Mouse (Mus musculus): ENCODE measurements around the gene Meis3. TPM values are rescaled to one million over a fixed set of nuclear protein-coding genes. Genes with fewer than 3 reads are reported as not detected.

Meis3 gene
- 28.2 and 28.8 TPM in 2 replicates for polyA plus RNA-seq (2015; fragmentation: Nextera tagmentation; extraction: Ambion mirVana)

DNA sequence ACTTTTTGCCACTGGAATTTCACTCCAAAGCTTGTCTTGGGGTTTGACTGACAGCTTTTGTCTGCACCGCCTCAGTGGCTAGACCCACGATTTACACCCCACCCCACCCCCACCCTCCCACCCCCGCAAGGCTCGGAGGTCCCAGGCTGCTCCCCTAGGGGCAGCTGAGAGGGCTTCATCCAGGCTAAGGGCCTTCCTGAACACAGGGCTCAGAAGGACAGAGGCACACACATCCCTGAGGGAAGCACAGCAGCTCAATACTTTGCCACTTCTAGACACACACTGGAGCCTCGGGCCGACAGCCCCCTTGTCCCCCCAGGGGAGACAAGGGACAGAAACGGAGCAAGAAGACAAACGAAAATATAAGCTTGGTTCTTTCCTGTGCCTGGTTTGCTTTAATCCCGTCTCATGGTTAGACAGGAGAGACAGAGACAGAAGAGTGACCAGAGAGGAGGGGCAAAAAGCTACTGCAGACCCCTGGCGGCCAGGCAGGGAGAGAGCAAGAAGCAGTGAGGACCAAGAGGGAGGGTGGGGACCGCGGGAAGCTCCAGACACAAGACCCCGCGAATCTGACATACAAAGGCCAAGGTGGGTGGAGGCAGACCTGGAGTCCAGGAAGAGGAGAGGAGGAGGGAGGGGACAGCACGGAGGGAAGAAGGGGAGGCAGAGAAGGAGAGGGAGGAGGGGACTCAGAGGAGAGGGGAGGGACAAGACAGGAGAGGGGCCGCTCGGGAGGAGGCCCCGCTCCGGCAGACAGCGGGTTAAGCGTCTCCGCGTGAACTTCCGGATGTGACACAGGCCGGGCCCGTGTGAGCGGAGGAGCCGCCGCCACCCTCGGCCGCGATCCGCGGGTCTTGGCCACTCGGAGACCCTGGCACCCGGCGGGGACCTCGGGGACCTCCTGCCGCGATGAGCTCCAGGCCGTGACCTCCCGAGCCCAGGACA, at the start of gene Meis3:
Meis3 (plus strand) TSS at position 494 of the 945 bp plus-strand sequence.
- Histone ChIP-seq H3K36me3 (0 out of 2 replicates have a peak, but pooled peaks cover 6% of the 10 kb centered on the region), H3K27ac (0 out of 2 replicates have a peak within 1 kb of the TSS, but pooled peaks have one; percentile 26), H3K4me1 (peaks cover 15% of the 10 kb centered on the region; the same call in 1 of the 2 replicates), H3K4me3 (replicated peaks) (peak within 1 kb of the TSS; percentile 69), H3K4me2 (peak within 1 kb of the TSS; percentile 80), H3K9me3 (no peaks in the 10 kb centered on the region), H3K9ac (peak within 1 kb of the TSS; percentile 40), H3K27me3 (replicated peaks) (no peaks in the 10 kb centered on the region)
- under 1% methylated on average over 41 of the region's 42 CpGs for WGBS
- peak; percentile 79 for ATAC-seq (ENCODE audit: insufficient read depth, low FRiP score, low read depth)

DNA sequence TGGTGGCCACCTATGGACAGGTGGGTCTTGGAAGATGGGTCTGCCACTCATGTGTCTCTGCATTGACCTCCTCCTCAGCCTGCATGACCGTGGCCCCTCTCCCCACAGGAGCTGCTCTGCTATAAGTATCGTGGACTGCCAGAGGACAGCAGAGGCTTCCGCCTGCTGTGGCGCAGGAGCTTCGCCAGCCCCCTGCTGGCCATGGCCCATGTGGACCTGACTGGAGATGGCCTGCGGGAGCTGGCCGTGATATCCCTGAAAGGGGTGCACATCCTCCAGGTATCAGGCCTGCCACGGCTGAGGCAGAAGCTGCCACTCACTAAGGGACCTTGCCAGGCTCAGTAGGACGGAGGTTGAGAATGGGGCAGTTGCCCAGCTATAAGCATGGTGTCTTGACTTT, 49.1 kb upstream of the Meis3 start:
- WGBS: 78% methylated on average over 9 of the region's 9 CpGs
- H3K36me3 ChIP-seq: no peaks in the 10 kb centered on the region
- no peak for ATAC-seq (ENCODE audit: insufficient read depth, low FRiP score, low read depth)
- H3K4me2 ChIP-seq: no peak overlapping the region
- H3K27ac ChIP-seq: no peak overlapping the region
- H3K9me3 ChIP-seq: no peaks in the 10 kb centered on the region
- no peaks in the 10 kb centered on the region for H3K27me3 ChIP-seq (replicated peaks)
- H3K9ac ChIP-seq: no peak overlapping the region
- H3K4me1 ChIP-seq: peaks cover 12% of the 10 kb centered on the region; the same call in 1 of the 2 replicates
- no peak overlapping the region for H3K4me3 ChIP-seq (replicated peaks)

DNA sequence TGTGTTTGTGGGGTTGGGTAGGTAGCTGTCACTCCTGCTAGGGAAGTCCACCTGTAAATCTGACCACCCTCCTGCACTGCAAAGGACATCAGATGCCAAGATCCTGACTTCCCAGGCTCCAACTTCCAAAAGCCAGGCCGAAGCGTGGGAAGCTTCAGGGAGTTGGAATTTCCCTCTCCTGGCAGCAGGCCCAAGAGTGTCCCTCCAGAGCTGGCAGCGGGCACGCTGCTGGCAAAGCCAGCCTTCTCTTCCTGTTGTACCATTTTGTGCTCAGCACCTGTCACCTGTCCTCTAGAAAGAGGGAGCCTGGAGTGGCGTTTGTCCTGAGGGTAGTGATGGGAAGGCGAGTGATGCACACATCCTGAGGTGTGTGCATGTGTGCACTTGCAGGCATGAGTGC, 46.5 kb upstream of the Meis3 start:
- Histone ChIP-seq H3K4me2 (no peak overlapping the region), H3K27ac (no peak overlapping the region), H3K36me3 (no peaks in the 10 kb centered on the region), H3K9ac (no peak overlapping the region), H3K4me3 (replicated peaks) (no peak overlapping the region), H3K4me1 (peaks cover 24% of the 10 kb centered on the region; the same call in 1 of the 2 replicates), H3K27me3 (replicated peaks) (no peaks in the 10 kb centered on the region), H3K9me3 (no peaks in the 10 kb centered on the region)
- WGBS: 83% methylated on average over 6 of the region's 6 CpGs
- ATAC-seq (ENCODE audit: insufficient read depth, low FRiP score, low read depth): no peak

DNA sequence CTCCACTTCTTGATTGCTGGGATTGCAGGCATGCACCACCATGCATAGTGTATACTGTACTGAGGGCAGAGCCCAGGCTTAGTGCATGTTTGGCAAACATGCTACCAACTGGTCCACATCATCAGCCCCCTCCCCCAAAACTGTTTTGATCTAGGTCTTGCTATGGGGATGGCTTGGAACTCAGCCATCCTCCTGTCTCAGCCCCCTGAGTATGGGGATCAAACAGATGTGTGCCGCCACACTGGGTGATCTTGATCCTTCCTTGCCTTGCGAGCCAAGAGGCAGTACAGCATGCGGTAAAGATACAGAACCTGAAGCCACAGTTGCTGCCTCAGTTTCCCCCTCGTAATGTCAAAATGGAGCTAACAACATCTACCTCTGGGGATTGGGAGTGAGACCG, 46.0 kb upstream of the Meis3 start:
- Histone ChIP-seq H3K4me1 (peaks cover 24% of the 10 kb centered on the region; the same call in 1 of the 2 replicates), H3K4me2 (peak overlapping the region; percentile 69; the same call in 1 of the 2 replicates), H3K36me3 (no peaks in the 10 kb centered on the region), H3K4me3 (replicated peaks) (no peak overlapping the region), H3K27ac (no peak overlapping the region), H3K9ac (no peak overlapping the region), H3K9me3 (no peaks in the 10 kb centered on the region), H3K27me3 (replicated peaks) (no peaks in the 10 kb centered on the region)
- 62% methylated on average over 5 of the region's 5 CpGs for WGBS
- ATAC-seq (ENCODE audit: insufficient read depth, low FRiP score, low read depth): no peak

DNA sequence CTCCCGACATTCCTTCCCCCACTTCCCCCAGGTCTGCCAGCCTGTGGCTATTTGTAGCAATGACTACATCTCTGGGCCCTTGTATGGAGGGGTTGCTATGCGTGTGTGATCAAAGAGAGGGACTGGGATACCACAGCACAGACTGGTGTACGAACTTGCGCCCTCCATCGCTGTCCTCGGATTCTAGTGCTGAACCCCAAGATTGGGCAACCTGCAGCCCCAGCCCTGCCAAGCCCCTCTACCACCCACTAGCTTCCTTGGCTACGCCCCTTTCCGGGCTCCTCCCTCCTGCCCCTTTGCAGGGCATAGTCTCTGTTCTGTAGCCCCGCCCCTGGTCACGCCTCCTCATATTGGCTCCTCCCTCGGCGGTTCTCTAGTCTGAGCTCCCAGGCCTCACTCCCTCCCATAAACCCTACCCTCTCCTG, 45.5 kb upstream of the Meis3 start, which contains the start of gene Slc8a2:
Slc8a2 (plus strand) TSS at position 406 of the 425 bp plus-strand sequence.
- peak within 1 kb of the TSS; percentile 56 for H3K4me3 ChIP-seq (replicated peaks)
- no peaks in the 10 kb centered on the region for H3K27me3 ChIP-seq (replicated peaks)
- H3K36me3 ChIP-seq: no peaks in the 10 kb centered on the region
- H3K4me2 ChIP-seq: peak within 1 kb of the TSS; percentile 69
- WGBS: 1% methylated on average over 12 of the region's 12 CpGs
- H3K27ac ChIP-seq: peak within 1 kb of the TSS; percentile 75
- H3K4me1 ChIP-seq: peaks cover 24% of the 10 kb centered on the region; the same call in 1 of the 2 replicates
- H3K9ac ChIP-seq: peak within 1 kb of the TSS; percentile 43; the same call in 1 of the 2 replicates
- no peaks in the 10 kb centered on the region for H3K9me3 ChIP-seq
- ATAC-seq (ENCODE audit: insufficient read depth, low FRiP score, low read depth): peak; percentile 75

DNA sequence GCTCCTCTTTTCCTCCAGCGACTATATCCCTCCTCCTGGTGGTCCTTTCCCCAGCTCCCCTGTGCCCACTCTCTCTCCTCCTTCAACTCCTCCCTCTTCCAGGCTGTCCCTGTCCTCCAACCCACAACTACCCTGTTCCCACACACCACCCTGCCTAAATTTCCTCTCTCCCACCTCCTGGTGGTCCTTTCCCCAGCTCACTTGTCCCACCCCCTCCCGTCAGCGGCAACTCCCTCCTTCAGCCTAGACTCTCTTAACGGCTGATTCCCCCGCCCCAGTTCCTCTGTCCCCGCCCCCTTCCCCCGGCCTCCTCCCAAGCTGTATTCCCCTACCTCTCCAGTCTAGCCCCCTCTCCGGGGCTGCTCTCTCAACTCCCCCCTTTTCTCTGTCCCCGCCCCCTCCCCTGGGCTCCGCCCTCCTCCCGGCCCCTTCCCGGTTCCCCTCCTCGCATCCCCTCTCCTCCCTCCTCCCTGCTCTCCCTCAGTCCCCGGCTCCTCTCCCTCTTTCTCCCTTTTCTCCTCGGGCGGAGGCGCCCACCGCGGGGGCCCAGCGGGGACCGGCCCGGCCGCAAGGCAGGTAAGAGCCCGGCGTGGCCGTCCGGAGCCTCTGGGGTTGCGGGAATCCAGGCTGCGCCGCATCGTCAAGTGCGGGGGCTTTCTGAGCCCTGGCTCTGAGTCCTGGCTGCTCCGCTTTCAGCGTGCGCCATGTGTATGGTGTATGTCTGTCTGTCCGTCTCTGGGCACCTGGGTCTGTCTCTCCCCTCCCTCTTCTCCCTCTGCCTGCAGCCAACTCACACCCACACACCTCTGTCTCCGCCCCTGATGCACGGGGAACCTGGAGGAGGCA, 44.8 kb upstream of the Meis3 start:
- Histone ChIP-seq H3K9me3 (no peaks in the 10 kb centered on the region), H3K9ac (peak overlapping the region; percentile 43; the same call in 1 of the 2 replicates), H3K4me3 (replicated peaks) (peak overlapping the region; percentile 56), H3K27ac (peak overlapping the region; percentile 75), H3K4me1 (peaks cover 24% of the 10 kb centered on the region; the same call in 1 of the 2 replicates), H3K4me2 (peak overlapping the region; percentile 69), H3K27me3 (replicated peaks) (no peaks in the 10 kb centered on the region), H3K36me3 (no peaks in the 10 kb centered on the region)
- ATAC-seq (ENCODE audit: insufficient read depth, low FRiP score, low read depth): peak; percentile 83
- 1% methylated on average over 37 of the region's 38 CpGs for WGBS

DNA sequence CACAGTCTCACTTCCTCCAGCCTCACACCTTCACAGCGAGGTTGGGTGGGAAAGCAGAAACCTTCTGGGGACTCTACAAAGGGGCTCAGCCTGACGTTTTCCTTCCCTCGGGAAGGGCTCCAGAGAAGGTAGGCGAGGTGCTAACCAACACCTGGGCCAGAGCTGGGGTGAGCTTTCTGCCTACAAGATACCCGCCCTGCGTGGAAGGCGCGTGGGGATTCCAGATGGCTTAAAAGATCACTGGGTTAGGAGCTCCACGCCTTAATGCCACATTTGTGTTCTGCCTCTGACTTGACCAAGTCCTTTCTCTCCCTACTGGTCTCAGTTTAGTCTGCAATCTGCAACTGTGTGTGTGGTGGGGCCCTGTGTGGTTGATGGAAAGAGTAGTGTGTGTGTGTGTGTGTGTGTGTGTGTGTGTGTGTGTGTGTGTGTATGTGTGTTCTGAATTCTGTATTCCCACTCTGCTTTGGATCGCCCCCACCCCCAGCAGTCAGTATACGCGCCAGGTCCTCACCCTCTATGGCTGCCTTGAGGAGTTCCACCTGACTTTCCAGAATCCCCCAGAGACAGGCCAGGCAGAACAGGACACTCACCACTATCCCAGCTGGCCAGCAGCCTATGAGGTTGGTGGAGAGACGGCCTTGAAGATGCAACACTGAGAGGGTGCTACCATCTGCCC, 43.8 kb upstream of the Meis3 start:
- 18% methylated on average over 13 of the region's 13 CpGs for WGBS
- H3K4me2 ChIP-seq: peak overlapping the region; percentile 69
- no peaks in the 10 kb centered on the region for H3K9me3 ChIP-seq
- H3K4me3 ChIP-seq (replicated peaks): peak overlapping the region; percentile 56
- H3K36me3 ChIP-seq: no peaks in the 10 kb centered on the region
- H3K27me3 ChIP-seq (replicated peaks): no peaks in the 10 kb centered on the region
- ATAC-seq (ENCODE audit: insufficient read depth, low FRiP score, low read depth): no peak
- no peak overlapping the region for H3K9ac ChIP-seq
- H3K4me1 ChIP-seq: peaks cover 24% of the 10 kb centered on the region; the same call in 1 of the 2 replicates
- H3K27ac ChIP-seq: no peak overlapping the region

DNA sequence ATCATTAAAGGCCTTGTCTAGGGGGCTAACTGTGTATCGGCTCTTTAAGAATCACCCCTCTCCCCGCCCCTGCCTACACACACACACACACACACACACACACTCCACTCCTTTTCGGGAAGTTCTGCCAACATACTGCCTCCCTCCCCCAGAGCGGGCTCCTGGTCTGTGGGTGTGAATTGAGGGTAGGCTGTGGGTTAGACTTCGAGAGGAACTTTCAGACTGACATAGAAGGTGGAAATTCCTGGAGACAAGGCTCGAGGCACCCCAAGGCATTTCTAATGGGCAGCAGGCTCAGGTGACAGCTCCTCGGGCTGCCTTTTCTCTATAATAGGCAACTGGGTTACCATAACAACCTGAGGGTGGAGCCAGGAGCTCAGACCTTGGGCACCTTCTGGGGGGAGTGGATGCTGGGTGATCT, 42.7 kb upstream of the Meis3 start:
- Histone ChIP-seq H3K4me1 (peaks cover 24% of the 10 kb centered on the region; the same call in 1 of the 2 replicates), H3K4me3 (replicated peaks) (no peak overlapping the region), H3K9me3 (no peaks in the 10 kb centered on the region), H3K27ac (no peak overlapping the region), H3K9ac (no peak overlapping the region), H3K27me3 (replicated peaks) (no peaks in the 10 kb centered on the region), H3K36me3 (no peaks in the 10 kb centered on the region), H3K4me2 (no peak overlapping the region)
- 5% methylated on average over 7 of the region's 7 CpGs for WGBS
- ATAC-seq (ENCODE audit: insufficient read depth, low FRiP score, low read depth): no peak

DNA sequence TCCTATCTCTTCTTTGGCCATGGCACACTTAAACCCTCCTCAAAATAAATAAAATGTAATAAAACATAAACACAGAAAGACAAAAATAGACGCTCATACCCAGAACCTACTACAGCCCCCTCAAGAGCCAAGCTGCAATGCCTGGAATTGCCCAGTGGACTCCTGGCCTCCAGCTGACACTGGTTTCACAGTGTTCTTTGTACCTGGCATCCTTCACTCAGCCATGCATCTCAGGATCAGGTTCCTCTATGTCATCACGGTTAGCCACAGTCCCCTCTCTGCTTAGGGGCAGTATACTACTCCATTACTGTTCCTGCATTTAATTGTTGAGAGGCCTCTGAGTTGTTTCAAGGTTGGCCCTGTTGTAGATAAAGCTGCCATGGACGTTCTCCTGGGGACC, 42.0 kb upstream of the Meis3 start:
- H3K27me3 ChIP-seq (replicated peaks): no peaks in the 10 kb centered on the region
- no peak overlapping the region for H3K9ac ChIP-seq
- WGBS: 57% methylated on average over 3 of the region's 3 CpGs
- H3K9me3 ChIP-seq: no peaks in the 10 kb centered on the region
- H3K4me2 ChIP-seq: no peak overlapping the region
- H3K36me3 ChIP-seq: no peaks in the 10 kb centered on the region
- H3K4me1 ChIP-seq: peaks cover 24% of the 10 kb centered on the region; the same call in 1 of the 2 replicates
- H3K4me3 ChIP-seq (replicated peaks): no peak overlapping the region
- ATAC-seq (ENCODE audit: insufficient read depth, low FRiP score, low read depth): no peak
- H3K27ac ChIP-seq: no peak overlapping the region

DNA sequence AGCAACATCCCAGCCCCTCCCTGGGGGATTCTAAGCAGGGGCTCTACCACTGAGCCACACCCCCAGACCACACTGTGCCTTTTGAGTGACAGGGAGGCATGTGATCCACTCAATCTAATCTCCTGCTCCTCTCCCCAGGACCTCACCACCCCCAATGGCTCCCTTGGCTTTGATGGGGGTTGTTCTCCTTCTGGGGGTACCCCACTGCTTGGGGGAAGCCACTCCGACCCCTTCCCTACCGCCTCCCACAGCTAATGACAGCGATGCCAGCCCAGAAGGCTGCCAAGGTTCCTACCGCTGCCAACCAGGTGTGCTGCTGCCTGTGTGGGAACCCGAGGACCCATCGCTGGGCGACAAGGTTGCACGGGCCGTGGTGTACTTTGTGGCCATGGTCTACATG, 41.2 kb upstream of the Meis3 start:
- Histone ChIP-seq H3K9me3 (no peaks in the 10 kb centered on the region), H3K36me3 (no peaks in the 10 kb centered on the region), H3K27ac (no peak overlapping the region), H3K27me3 (replicated peaks) (no peaks in the 10 kb centered on the region), H3K4me3 (replicated peaks) (no peak overlapping the region), H3K4me2 (no peak overlapping the region), H3K4me1 (peaks cover 24% of the 10 kb centered on the region; the same call in 1 of the 2 replicates), H3K9ac (no peak overlapping the region)
- 86% methylated on average over 9 of the region's 9 CpGs for WGBS
- no peak for ATAC-seq (ENCODE audit: insufficient read depth, low FRiP score, low read depth)

DNA sequence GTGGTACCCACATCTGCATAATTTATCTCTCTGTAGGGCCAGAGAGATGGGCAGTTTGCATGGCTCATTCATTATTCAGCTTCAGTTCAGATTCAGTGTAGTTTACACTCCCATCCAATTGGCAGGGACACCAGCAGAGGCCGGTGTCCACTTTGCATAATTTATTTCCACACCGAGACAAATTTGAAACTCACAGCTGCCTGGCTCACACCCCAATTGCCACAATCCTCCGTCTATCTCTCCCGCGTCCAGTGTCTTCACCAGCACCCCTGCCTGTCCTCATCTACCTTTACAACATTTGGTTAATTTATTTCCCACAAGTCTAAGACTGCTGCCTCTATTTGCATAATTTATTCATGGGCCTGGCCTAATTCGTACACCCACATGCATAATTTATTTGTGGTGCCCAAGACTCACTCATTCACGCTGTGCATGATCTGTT, 39.9 kb upstream of the Meis3 start:
- H3K4me3 ChIP-seq (replicated peaks): no peak overlapping the region
- 75% methylated on average over 7 of the region's 7 CpGs for WGBS
- no peaks in the 10 kb centered on the region for H3K27me3 ChIP-seq (replicated peaks)
- no peak overlapping the region for H3K9ac ChIP-seq
- no peak for ATAC-seq (ENCODE audit: insufficient read depth, low FRiP score, low read depth)
- no peaks in the 10 kb centered on the region for H3K36me3 ChIP-seq
- no peak overlapping the region for H3K4me2 ChIP-seq
- no peaks in the 10 kb centered on the region for H3K9me3 ChIP-seq
- H3K4me1 ChIP-seq: peaks cover 12% of the 10 kb centered on the region; the same call in 1 of the 2 replicates
- H3K27ac ChIP-seq: no peak overlapping the region

Data from stomach, embryonic 15.5 days (tissue).